Mouse (Mus musculus): ENCODE results near the gene Habp4. TPM values are rescaled to one million over a fixed set of nuclear protein-coding genes. Genes with fewer than 3 reads are reported as not detected.

Habp4 gene
- polyA plus RNA-seq, 1 experiment = 32.5 TPM

- peaks cover 4% of the 10 kb centered on the region for H3K36me3 ChIP-seq (ENCODE audit: control insufficient read depth, insufficient read depth)
- H3K4me3 ChIP-seq = no peak overlapping the region
- no peak for TF ChIP-seq MAX (IDR thresholded peaks at IDR 0.05; ENCODE audit: low read depth)
- TF ChIP-seq REST (IDR thresholded peaks at IDR 0.05; ENCODE audit: insufficient read depth, insufficient read length) = no peak
- no peak for TF ChIP-seq USF1 (IDR thresholded peaks at IDR 0.05; ENCODE audit: low read depth)
- TF ChIP-seq MYOG (IDR thresholded peaks at IDR 0.05; ENCODE audit: control insufficient read depth in 1 of 3, insufficient read depth in 1 of 3, insufficient read length in 2 of 3, low read depth in 2 of 3) = no peak
- no peak for TF ChIP-seq POLR2AphosphoS2 (IDR thresholded peaks at IDR 0.05; ENCODE audit: insufficient read length, low read depth)
- no peak overlapping the region for H3ac ChIP-seq (ENCODE audit: control insufficient read depth, insufficient read length)
- H3K4me2 ChIP-seq (ENCODE audit: low read depth) = no peak overlapping the region
- H3K27me3 ChIP-seq (ENCODE audit: control insufficient read depth, insufficient read depth, insufficient read length) = no peaks in the 10 kb centered on the region
- H3K79me2 ChIP-seq (ENCODE audit: control insufficient read depth, insufficient read depth) = no peaks in the 10 kb centered on the region
Measured at GRCm38 (mm10) chr13:64185176-64185575, 23.6 kb downstream of the Habp4 start.

GRCm38 (mm10) chr13:64185586-64185985 lies 24.0 kb downstream of the Habp4 start:
- TF ChIP-seq POLR2A (IDR thresholded peaks at IDR 0.05; ENCODE audit: insufficient read length, low read depth) (no peak), TCF12 (IDR thresholded peaks at IDR 0.05; ENCODE audit: insufficient read depth, poor library complexity, severe bottlenecking) (no peak), CEBPB (IDR thresholded peaks at IDR 0.05; ENCODE audit: insufficient read depth, poor library complexity, severe bottlenecking) (no peak), POLR2AphosphoS2 (IDR thresholded peaks at IDR 0.05; ENCODE audit: insufficient read length, low read depth) (no peak), SRF (IDR thresholded peaks at IDR 0.05; ENCODE audit: control insufficient read depth, insufficient read length, low read depth) (no peak), MYOD1 (IDR thresholded peaks at IDR 0.05; ENCODE audit: control insufficient read depth in 1 of 3, insufficient read length in 2 of 3, low read depth in 2 of 3) (no peak), USF1 (IDR thresholded peaks at IDR 0.05; ENCODE audit: low read depth) (no peak), MAX (IDR thresholded peaks at IDR 0.05; ENCODE audit: low read depth) (no peak), MYOG (IDR thresholded peaks at IDR 0.05; ENCODE audit: control insufficient read depth in 1 of 3, insufficient read depth in 1 of 3, insufficient read length in 2 of 3, low read depth in 2 of 3) (no peak), E2F4 (IDR thresholded peaks at IDR 0.05; ENCODE audit: insufficient read depth) (no peak), TCF3 (IDR thresholded peaks at IDR 0.05; ENCODE audit: insufficient read length, low read depth) (no peak), REST (IDR thresholded peaks at IDR 0.05; ENCODE audit: insufficient read depth, insufficient read length) (no peak)
- H3K4me3 ChIP-seq = no peak overlapping the region
- H3K79me2 ChIP-seq (ENCODE audit: control insufficient read depth, insufficient read depth) = no peaks in the 10 kb centered on the region
- H3K36me3 ChIP-seq (ENCODE audit: control insufficient read depth, insufficient read depth) = peaks cover 4% of the 10 kb centered on the region
- H3K27me3 ChIP-seq (ENCODE audit: control insufficient read depth, insufficient read depth, insufficient read length) = no peaks in the 10 kb centered on the region
- no peak overlapping the region for H3K4me2 ChIP-seq (ENCODE audit: low read depth)
- H3ac ChIP-seq (ENCODE audit: control insufficient read depth, insufficient read length) = no peak overlapping the region

DNA sequence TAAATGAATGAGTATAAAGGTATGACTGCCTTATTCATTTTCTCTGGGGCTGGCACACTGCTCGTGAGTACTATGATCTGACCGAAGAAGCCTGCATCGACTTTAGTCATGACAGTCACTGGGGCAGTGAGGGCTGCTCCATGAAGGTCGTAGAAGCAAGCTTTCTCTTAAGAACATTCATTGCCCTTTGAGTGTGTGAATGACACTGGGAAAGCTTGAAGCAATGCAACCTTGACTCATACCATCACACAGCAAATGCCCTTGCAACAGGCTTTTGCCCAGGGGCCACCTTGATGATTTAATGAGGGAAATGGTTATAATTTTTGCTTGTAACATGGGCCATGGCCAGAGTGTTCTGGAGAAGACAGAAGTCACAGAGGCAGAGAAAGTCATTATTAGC lies 24.9 kb downstream of the Habp4 start:
- Histone ChIP-seq H3K4me3 (no peak overlapping the region), H3K36me3 (ENCODE audit: control insufficient read depth, insufficient read depth) (peaks cover 4% of the 10 kb centered on the region), H3ac (ENCODE audit: control insufficient read depth, insufficient read length) (no peak overlapping the region), H3K4me2 (ENCODE audit: low read depth) (no peak overlapping the region), H3K27me3 (ENCODE audit: control insufficient read depth, insufficient read depth, insufficient read length) (no peaks in the 10 kb centered on the region), H3K79me2 (ENCODE audit: control insufficient read depth, insufficient read depth) (no peaks in the 10 kb centered on the region)
- TF ChIP-seq MAX (IDR thresholded peaks at IDR 0.05; ENCODE audit: low read depth) (no peak), USF1 (IDR thresholded peaks at IDR 0.05; ENCODE audit: low read depth) (no peak), CEBPB (IDR thresholded peaks at IDR 0.05; ENCODE audit: insufficient read depth, poor library complexity, severe bottlenecking) (no peak), POLR2AphosphoS2 (IDR thresholded peaks at IDR 0.05; ENCODE audit: insufficient read length, low read depth) (no peak), TCF12 (IDR thresholded peaks at IDR 0.05; ENCODE audit: insufficient read depth, poor library complexity, severe bottlenecking) (no peak), MYOD1 (IDR thresholded peaks at IDR 0.05; ENCODE audit: control insufficient read depth in 1 of 3, insufficient read length in 2 of 3, low read depth in 2 of 3) (no peak), TCF3 (IDR thresholded peaks at IDR 0.05; ENCODE audit: insufficient read length, low read depth) (no peak), MYOG (IDR thresholded peaks at IDR 0.05; ENCODE audit: control insufficient read depth in 1 of 3, insufficient read depth in 1 of 3, insufficient read length in 2 of 3, low read depth in 2 of 3) (no peak), POLR2A (IDR thresholded peaks at IDR 0.05; ENCODE audit: insufficient read length, low read depth) (no peak), REST (IDR thresholded peaks at IDR 0.05; ENCODE audit: insufficient read depth, insufficient read length) (no peak), SRF (IDR thresholded peaks at IDR 0.05; ENCODE audit: control insufficient read depth, insufficient read length, low read depth) (no peak), E2F4 (IDR thresholded peaks at IDR 0.05; ENCODE audit: insufficient read depth) (no peak)

DNA sequence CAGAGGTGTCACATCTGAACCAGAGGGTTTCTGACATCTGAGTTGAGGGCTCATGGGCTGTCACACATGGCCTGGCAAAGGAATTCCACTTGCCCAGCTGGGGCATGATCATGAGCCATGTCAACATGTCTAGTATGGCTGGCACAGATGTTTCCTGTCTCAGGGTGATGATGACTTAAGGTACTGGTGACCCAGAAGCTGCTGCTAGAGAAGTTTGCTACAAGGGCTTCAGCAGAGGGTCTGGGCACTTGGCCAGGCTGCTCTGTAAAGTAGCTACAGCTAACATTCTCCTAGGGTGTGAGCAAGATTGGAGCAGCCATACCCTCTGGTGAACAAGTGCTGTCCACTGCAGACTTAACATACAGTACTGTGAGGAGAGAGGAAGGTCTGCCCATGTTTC lies 25.4 kb downstream of the Habp4 start:
- H3K79me2 ChIP-seq (ENCODE audit: control insufficient read depth, insufficient read depth) = no peaks in the 10 kb centered on the region
- peaks cover 4% of the 10 kb centered on the region for H3K36me3 ChIP-seq (ENCODE audit: control insufficient read depth, insufficient read depth)
- no peak overlapping the region for H3K4me3 ChIP-seq
- TF ChIP-seq POLR2A (IDR thresholded peaks at IDR 0.05; ENCODE audit: insufficient read length, low read depth) (no peak), SRF (IDR thresholded peaks at IDR 0.05; ENCODE audit: control insufficient read depth, insufficient read length, low read depth) (no peak), MYOD1 (IDR thresholded peaks at IDR 0.05; ENCODE audit: control insufficient read depth in 1 of 3, insufficient read length in 2 of 3, low read depth in 2 of 3) (no peak), MAX (IDR thresholded peaks at IDR 0.05; ENCODE audit: low read depth) (no peak), TCF3 (IDR thresholded peaks at IDR 0.05; ENCODE audit: insufficient read length, low read depth) (no peak), POLR2AphosphoS2 (IDR thresholded peaks at IDR 0.05; ENCODE audit: insufficient read length, low read depth) (no peak), REST (IDR thresholded peaks at IDR 0.05; ENCODE audit: insufficient read depth, insufficient read length) (no peak), E2F4 (IDR thresholded peaks at IDR 0.05; ENCODE audit: insufficient read depth) (no peak), CEBPB (IDR thresholded peaks at IDR 0.05; ENCODE audit: insufficient read depth, poor library complexity, severe bottlenecking) (no peak), TCF12 (IDR thresholded peaks at IDR 0.05; ENCODE audit: insufficient read depth, poor library complexity, severe bottlenecking) (no peak)
- no peak overlapping the region for H3K4me2 ChIP-seq (ENCODE audit: low read depth)
- H3ac ChIP-seq (ENCODE audit: control insufficient read depth, insufficient read length) = no peak overlapping the region
- no peaks in the 10 kb centered on the region for H3K27me3 ChIP-seq (ENCODE audit: control insufficient read depth, insufficient read depth, insufficient read length)

DNA sequence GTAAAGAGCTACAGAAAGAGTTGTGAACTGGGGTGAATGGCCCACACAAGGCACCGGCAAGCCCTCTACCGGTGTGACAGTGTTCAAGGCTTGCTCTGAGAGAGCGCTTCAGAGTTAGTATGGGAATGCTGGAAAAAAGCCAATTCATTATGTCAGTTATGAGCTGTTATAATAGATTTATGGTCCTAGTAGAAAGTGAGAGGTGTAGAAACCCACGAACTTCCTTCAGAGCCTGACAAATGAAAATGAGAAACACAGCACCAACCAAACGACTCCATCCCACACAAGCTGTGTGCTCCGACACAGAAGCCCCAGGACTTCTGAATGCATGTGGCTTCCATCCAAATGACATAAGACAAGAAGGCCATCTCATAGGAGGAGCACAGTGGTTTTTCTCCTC lies 36.3 kb downstream of the Habp4 start:
- no peak overlapping the region for H3ac ChIP-seq (ENCODE audit: control insufficient read depth, insufficient read length)
- H3K4me2 ChIP-seq (ENCODE audit: low read depth) = no peak overlapping the region
- H3K36me3 ChIP-seq (ENCODE audit: control insufficient read depth, insufficient read depth) = peaks cover 3% of the 10 kb centered on the region
- no peak for TF ChIP-seq TCF3 (IDR thresholded peaks at IDR 0.05; ENCODE audit: insufficient read length, low read depth)
- no peak for TF ChIP-seq POLR2A (IDR thresholded peaks at IDR 0.05; ENCODE audit: insufficient read length, low read depth)
- no peak for TF ChIP-seq TCF12 (IDR thresholded peaks at IDR 0.05; ENCODE audit: insufficient read depth, poor library complexity, severe bottlenecking)
- no peak for TF ChIP-seq CEBPB (IDR thresholded peaks at IDR 0.05; ENCODE audit: insufficient read depth, poor library complexity, severe bottlenecking)
- no peak for TF ChIP-seq MYOG (IDR thresholded peaks at IDR 0.05; ENCODE audit: control insufficient read depth in 1 of 3, insufficient read depth in 1 of 3, insufficient read length in 2 of 3, low read depth in 2 of 3)
- no peak for TF ChIP-seq MAX (IDR thresholded peaks at IDR 0.05; ENCODE audit: low read depth)
- H3K79me2 ChIP-seq (ENCODE audit: control insufficient read depth, insufficient read depth) = no peaks in the 10 kb centered on the region
- H3K4me3 ChIP-seq = no peak overlapping the region
- no peaks in the 10 kb centered on the region for H3K27me3 ChIP-seq (ENCODE audit: control insufficient read depth, insufficient read depth, insufficient read length)
